Mouse (Mus musculus): Measurements from ENCODE around the gene Vcp. TPM values are rescaled to one million over a fixed set of nuclear protein-coding genes. Genes with fewer than 3 reads are reported as not detected.
"Not testable (repeated sequence)": the region's sequence is repeated elsewhere in the genome, so short reads cannot be mapped to it uniquely, and the experiment has no call there.

Gene Vcp
- polyA plus RNA-seq (2015; fragmentation: Nextera tagmentation; extraction: Ambion mirVana), result 356 and 406 TPM in 2 replicates

DNA sequence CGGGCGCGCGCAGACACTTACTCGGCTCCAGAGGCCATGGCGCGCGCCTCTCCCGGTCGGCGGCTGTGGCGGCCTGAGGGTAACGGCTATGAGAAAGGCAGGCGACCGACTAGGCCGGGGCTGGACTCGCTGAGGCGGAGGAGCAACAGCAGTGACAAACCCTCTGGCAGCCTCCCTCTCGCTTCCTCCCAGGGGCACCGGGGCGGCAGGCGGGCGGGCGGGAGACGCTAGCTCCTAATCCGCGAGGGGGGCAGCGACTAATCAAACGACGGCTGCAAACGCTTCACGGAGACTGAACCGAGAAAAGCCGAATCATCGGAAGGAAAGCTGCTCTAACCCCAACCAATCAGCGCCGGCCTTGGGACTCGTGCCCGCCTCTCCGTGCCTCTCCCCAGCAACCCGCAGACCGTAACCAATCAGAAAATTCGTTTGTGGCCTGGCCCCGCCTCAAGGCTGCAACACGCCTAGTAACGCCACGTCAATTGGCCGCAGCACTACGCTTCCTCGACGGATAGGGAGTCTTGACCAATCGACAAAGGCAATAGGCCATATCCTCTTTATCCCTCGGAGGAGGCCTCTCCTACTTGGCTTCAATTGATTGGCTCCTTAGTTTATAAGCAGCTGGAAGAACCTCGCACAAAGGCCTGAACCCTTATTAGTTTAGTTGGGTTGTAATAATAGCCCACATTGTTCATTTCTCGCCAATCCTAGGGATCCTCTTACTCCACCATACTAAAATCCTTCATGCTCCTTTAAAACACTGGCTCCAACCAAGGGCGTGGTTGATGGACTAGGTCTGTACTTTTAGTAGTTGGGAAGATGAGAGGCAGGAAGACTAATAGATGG lies at the start of gene Vcp:
Vcp (minus strand) TSS at position 367 of the 846 bp plus-strand sequence.
- 1% methylated on average over 45 of the region's 56 CpGs for WGBS
- peak within 1 kb of the TSS; percentile 67 for H3K4me3 ChIP-seq (replicated peaks; ENCODE audit: low read depth, low read length)
- H3K4me1 ChIP-seq (replicated peaks; ENCODE audit: insufficient read depth, low read length), result peaks cover 15% of the 10 kb centered on the region
- peak within 1 kb of the TSS; percentile 96 for H3K9ac ChIP-seq (ENCODE audit: low read depth, low read length)
- H3K4me2 ChIP-seq (ENCODE audit: low read length), result peak within 1 kb of the TSS; percentile 56
- not testable (repeated sequence) for H3K9me3 ChIP-seq (replicated peaks; ENCODE audit: low read length); H3K27me3 ChIP-seq (ENCODE audit: insufficient read depth, low read length); H3K36me3 ChIP-seq (ENCODE audit: insufficient read depth, low read length)
- peak; percentile 97 for ATAC-seq (replicated peaks; ENCODE audit: low FRiP score, low read depth)
- peak; percentile 100 for DNase-seq (ENCODE audit: low spot score)
- peak within 1 kb of the TSS; percentile 99 for H3K27ac ChIP-seq

DNA sequence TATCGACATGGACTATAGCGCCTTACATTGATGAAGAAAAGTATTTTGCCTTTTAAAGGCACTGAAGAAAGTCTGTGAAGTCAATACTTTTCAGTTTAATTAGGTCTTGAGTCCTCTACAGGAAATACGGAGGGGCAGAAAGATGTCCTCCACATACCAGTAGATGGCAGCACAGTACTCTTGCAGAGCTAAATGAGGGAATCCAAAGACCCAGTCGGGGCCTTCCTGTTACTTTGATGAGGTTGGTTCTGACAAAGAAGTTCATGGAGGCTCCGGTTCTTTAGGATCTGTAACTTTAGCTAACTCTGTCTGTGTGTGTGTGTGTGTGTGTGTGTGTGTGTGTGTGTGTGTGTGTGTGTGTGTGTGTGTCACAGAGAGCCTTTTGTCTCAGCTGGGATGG lies 46.9 kb upstream of the Vcp start:
- Histone ChIP-seq H3K9ac (ENCODE audit: low read depth, low read length) (no peak overlapping the region), H3K9me3 (replicated peaks; ENCODE audit: low read length) (no peaks in the 10 kb centered on the region), H3K27ac (no peak overlapping the region), H3K4me3 (replicated peaks; ENCODE audit: low read depth, low read length) (no peak overlapping the region), H3K4me1 (replicated peaks; ENCODE audit: insufficient read depth, low read length) (peaks cover 17% of the 10 kb centered on the region), H3K4me2 (ENCODE audit: low read length) (peak overlapping the region; percentile 13), H3K36me3 (ENCODE audit: insufficient read depth, low read length) (no peaks in the 10 kb centered on the region), H3K27me3 (ENCODE audit: insufficient read depth, low read length) (no peaks in the 10 kb centered on the region)
- ATAC-seq (replicated peaks; ENCODE audit: low FRiP score, low read depth) (no peak), DNase-seq (ENCODE audit: low spot score) (peak; percentile 97)
- 4% methylated on average over 5 of the region's 5 CpGs for WGBS
- peak; percentile 96 for TF ChIP-seq CTCF (IDR thresholded peaks at IDR 0.05; ENCODE audit: low read depth)

DNA sequence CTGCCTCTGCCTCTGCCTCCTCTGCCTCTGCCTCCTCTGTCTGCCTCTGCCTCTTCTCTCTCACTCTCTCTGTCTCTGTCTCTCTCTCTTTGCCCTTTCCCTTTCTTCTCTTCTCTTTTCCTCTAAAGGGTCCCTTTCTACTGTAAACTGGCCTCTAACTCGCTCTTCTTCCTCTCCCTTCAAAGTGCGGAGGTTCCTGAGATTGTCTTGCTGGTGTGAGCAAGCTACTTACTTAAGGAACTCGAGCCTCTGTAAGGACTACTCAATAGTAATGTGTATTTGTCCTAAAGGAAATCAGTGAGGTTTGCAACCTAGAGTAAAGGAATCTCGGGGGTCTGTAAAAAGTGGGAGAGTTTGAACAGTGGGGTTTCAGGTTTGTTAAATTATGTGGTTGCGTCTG lies 46.3 kb upstream of the Vcp start:
- no peak for ATAC-seq (replicated peaks; ENCODE audit: low FRiP score, low read depth)
- H3K9me3 ChIP-seq (replicated peaks; ENCODE audit: low read length), result no peaks in the 10 kb centered on the region
- H3K4me2 ChIP-seq (ENCODE audit: low read length), result 0 out of 2 replicates have a peak overlapping the region, but pooled peaks have one; percentile 13
- no peaks in the 10 kb centered on the region for H3K36me3 ChIP-seq (ENCODE audit: insufficient read depth, low read length)
- no peak for TF ChIP-seq CTCF (IDR thresholded peaks at IDR 0.05; ENCODE audit: low read depth)
- H3K4me1 ChIP-seq (replicated peaks; ENCODE audit: insufficient read depth, low read length), result peaks cover 17% of the 10 kb centered on the region
- WGBS, result 56% methylated on average over 5 of the region's 5 CpGs
- H3K4me3 ChIP-seq (replicated peaks; ENCODE audit: low read depth, low read length), result no peak overlapping the region
- H3K27me3 ChIP-seq (ENCODE audit: insufficient read depth, low read length), result no peaks in the 10 kb centered on the region
- no peak overlapping the region for H3K9ac ChIP-seq (ENCODE audit: low read depth, low read length)
- DNase-seq (ENCODE audit: low spot score), result no peak
- no peak overlapping the region for H3K27ac ChIP-seq

DNA sequence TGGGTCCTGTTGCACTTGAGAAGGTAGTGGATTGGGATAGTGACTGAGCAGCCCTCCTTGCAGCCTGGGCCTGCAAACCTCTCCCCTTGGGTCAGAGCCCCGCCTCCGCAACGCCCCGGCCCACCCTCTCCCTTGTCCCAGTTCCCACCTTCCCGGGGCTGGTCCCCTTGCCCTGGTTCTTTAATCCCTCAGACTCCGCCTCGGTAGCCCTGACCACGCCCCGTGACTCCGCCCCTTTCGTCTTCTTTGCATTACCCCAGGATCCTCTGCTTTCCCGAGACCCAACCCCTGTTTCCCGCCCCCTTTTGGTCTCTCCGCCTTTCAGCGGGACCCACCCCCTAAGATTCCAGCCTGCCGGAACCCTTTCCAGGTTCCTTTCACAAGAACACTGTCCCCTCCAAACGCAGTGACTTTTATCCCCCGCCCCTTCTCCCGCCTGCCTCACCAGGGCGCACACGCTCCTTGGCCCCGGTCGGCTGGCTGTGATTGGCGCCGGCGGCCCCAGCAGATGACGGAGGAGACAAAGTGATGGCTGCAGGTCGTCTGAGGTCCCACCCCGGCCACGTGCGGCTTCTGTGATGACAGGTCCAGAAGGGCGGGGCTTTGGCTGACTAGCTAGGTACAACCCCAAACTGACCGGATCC lies 45.5 kb upstream of the Vcp start, which contains the start of gene Fam214b:
Fam214b (minus strand) TSS at position 562 of the 644 bp plus-strand sequence.
- TF ChIP-seq CTCF (IDR thresholded peaks at IDR 0.05; ENCODE audit: low read depth), result peak; percentile 33; the same call in 1 of the 2 replicates
- ATAC-seq (replicated peaks; ENCODE audit: low FRiP score, low read depth), result peak; percentile 96

DNA sequence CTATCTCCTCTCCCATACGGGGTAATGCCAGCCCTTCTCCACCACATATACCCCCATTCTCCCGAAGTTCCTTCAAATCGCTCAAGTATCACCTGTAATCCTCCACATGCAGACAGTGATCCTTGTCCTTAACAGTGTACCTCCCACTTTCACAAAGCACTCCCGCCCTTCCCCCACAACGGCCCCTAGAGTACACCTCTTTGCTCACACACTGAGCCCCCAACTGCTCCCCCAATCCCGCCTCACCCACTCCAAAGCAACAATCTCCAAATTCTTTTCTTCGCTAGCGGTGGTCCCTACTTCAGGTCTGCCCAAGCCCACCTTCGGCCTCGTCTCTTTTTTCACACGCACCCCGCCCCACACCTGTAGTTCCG lies 45.0 kb upstream of the Vcp start:
- Histone ChIP-seq H3K36me3 (ENCODE audit: insufficient read depth, low read length) (no peaks in the 10 kb centered on the region), H3K27ac (peak overlapping the region; percentile 81), H3K4me2 (ENCODE audit: low read length) (peak overlapping the region; percentile 82), H3K9ac (ENCODE audit: low read depth, low read length) (peak overlapping the region; percentile 55), H3K9me3 (replicated peaks; ENCODE audit: low read length) (no peaks in the 10 kb centered on the region), H3K27me3 (ENCODE audit: insufficient read depth, low read length) (no peaks in the 10 kb centered on the region), H3K4me3 (replicated peaks; ENCODE audit: low read depth, low read length) (peak overlapping the region; percentile 36), H3K4me1 (replicated peaks; ENCODE audit: insufficient read depth, low read length) (peaks cover 17% of the 10 kb centered on the region)
- DNase-seq (ENCODE audit: low spot score), result no peak
- ATAC-seq (replicated peaks; ENCODE audit: low FRiP score, low read depth), result peak; percentile 10
- TF ChIP-seq CTCF (IDR thresholded peaks at IDR 0.05; ENCODE audit: low read depth), result no peak
- WGBS, result 5% methylated on average over 13 of the region's 13 CpGs

More for the DNA sequence above, 45.5 kb upstream of the Vcp start, which contains the start of gene Fam214b:
- Histone ChIP-seq H3K4me3 (replicated peaks; ENCODE audit: low read depth, low read length) (peak within 1 kb of the TSS; percentile 36), H3K36me3 (ENCODE audit: insufficient read depth, low read length) (no peaks in the 10 kb centered on the region), H3K9me3 (replicated peaks; ENCODE audit: low read length) (no peaks in the 10 kb centered on the region), H3K4me2 (ENCODE audit: low read length) (peak within 1 kb of the TSS; percentile 82), H3K27ac (peak within 1 kb of the TSS; percentile 81), H3K4me1 (replicated peaks; ENCODE audit: insufficient read depth, low read length) (peaks cover 17% of the 10 kb centered on the region), H3K27me3 (ENCODE audit: insufficient read depth, low read length) (no peaks in the 10 kb centered on the region), H3K9ac (ENCODE audit: low read depth, low read length) (peak within 1 kb of the TSS; percentile 55)
- under 1% methylated on average over 33 of the region's 33 CpGs for WGBS
- peak; percentile 99 for DNase-seq (ENCODE audit: low spot score)

DNA sequence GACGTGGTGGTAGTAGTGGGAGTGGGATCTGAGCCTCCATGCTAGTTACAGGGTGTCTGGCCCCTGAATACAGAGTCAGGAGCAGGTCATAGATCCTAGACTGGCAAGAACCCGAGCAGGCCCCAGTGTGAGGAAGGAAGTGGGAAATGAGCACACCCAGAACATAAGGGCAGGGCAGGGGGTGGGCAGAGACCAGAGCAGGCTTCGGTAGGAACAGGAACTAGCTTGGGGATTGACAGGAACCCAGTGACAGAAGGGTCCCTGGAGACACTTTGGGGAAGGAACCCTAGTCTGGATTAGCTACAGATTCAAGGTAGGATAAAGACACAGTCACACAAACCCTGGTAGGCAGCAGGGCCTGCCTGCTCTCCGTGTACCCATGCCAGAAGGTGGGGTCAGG lies 44.4 kb upstream of the Vcp start:
- Histone ChIP-seq H3K27me3 (ENCODE audit: insufficient read depth, low read length) (no peaks in the 10 kb centered on the region), H3K4me3 (replicated peaks; ENCODE audit: low read depth, low read length) (peak overlapping the region; percentile 36; the same call in 1 of the 2 replicates), H3K36me3 (ENCODE audit: insufficient read depth, low read length) (no peaks in the 10 kb centered on the region), H3K27ac (peak overlapping the region; percentile 81), H3K4me1 (replicated peaks; ENCODE audit: insufficient read depth, low read length) (peaks cover 17% of the 10 kb centered on the region), H3K9ac (ENCODE audit: low read depth, low read length) (peak overlapping the region; percentile 55; the same call in 1 of the 2 replicates), H3K9me3 (replicated peaks; ENCODE audit: low read length) (no peaks in the 10 kb centered on the region), H3K4me2 (ENCODE audit: low read length) (peak overlapping the region; percentile 82)
- WGBS, result 17% methylated on average over 4 of the region's 4 CpGs
- DNase-seq (ENCODE audit: low spot score) (peak; percentile 46), ATAC-seq (replicated peaks; ENCODE audit: low FRiP score, low read depth) (no peak)
- TF ChIP-seq CTCF (IDR thresholded peaks at IDR 0.05; ENCODE audit: low read depth), result no peak
